Mouse (Mus musculus) heart, embryonic 11.5 days (tissue): ENCODE measurements at regions not wholly inside any gene's neighbourhood (a gene's known extent, or its start where the extent isn't known, plus 50 kb on each side); places are given as distances from the start of the nearest gene placed in this dataset.

Experiments
- ATAC-seq: fragments of 200-750 bp; cut with Nextera tagmentation; replicated peaks from 2 replicates; pipeline ENCODE4 v1.8.0; 2017; ENCODE audit warnings: moderate library complexity; ENCODE audit not compliant: insufficient number of reproducible peaks, low FRiP score, low TSS enrichment
- H3K27ac ChIP-seq: fragments of 300-500 bp; sonication (generic); 2 replicates; pipeline ENCODE4 v1.5.1; 2014; ENCODE audit warnings: mild to moderate bottlenecking, low read depth, low read length
- H3K27me3 ChIP-seq: fragments of 300-500 bp; sonication (generic); 2 replicates; pipeline ENCODE4 v1.6.1; 2014; ENCODE audit warnings: mild to moderate bottlenecking, low read length, mixed read lengths; ENCODE audit not compliant: control insufficient read depth, insufficient read depth
- H3K36me3 ChIP-seq: fragments of 300-500 bp; sonication (generic); 2 replicates; pipeline ENCODE4 v1.6.1; 2014; ENCODE audit warnings: mild to moderate bottlenecking, low read length, moderate library complexity, mixed read lengths; ENCODE audit not compliant: control insufficient read depth, insufficient read depth
- H3K4me1 ChIP-seq: fragments of 300-500 bp; sonication (generic); 2 replicates; pipeline ENCODE4 v1.6.1; 2014; ENCODE audit warnings: low read length; ENCODE audit not compliant: control insufficient read depth, insufficient read depth
- H3K4me2 ChIP-seq: fragments of 300-500 bp; sonication (generic); 2 replicates; pipeline ENCODE4 v1.6.1; 2014; ENCODE audit warnings: mild to moderate bottlenecking, moderate library complexity
- H3K4me3 ChIP-seq: fragments of 300-500 bp; sonication (generic); 2 replicates; pipeline ENCODE4 v1.5.1; 2014; ENCODE audit warnings: low read depth, low read length
- H3K9ac ChIP-seq: fragments of 300-500 bp; sonication (generic); 2 replicates; pipeline ENCODE4 v1.6.1; 2014; ENCODE audit warnings: mild to moderate bottlenecking, low read depth, low read length, moderate library complexity
- H3K9me3 ChIP-seq: fragments of 300-500 bp; sonication (generic); replicated peaks from 2 replicates; pipeline ENCODE4 v1.6.1; 2016; ENCODE audit warnings: low read length; ENCODE audit not compliant: control insufficient read depth
- WGBS: fragments of 180-500 bp; shearing (Covaris S2); extraction: QIAGEN DNeasy Blood & Tissue Kit; methylation state at CpG from one replicate; pipeline ENCODE4 v1.1.7; 2014; ENCODE audit not compliant: insufficient replicate concordance; 5-methylcytosine and 5-hydroxymethylcytosine counted together

GRCm38 (mm10) chr10:39233926-39234450, 70.4 kb upstream of the Ccn6 start:
- no peak overlapping the region for H3K4me2 ChIP-seq
- WGBS: 68% methylated on average over 8 of the region's 8 CpGs
- no peak overlapping the region for H3K9ac ChIP-seq
- no peaks in the 10 kb centered on the region for H3K36me3 ChIP-seq
- no peak for ATAC-seq
- no peaks in the 10 kb centered on the region for H3K27me3 ChIP-seq
- H3K4me3 ChIP-seq: no peak overlapping the region
- no peaks in the 10 kb centered on the region for H3K4me1 ChIP-seq
- H3K27ac ChIP-seq: no peak overlapping the region
- H3K9me3 ChIP-seq: no peaks in the 10 kb centered on the region

GRCm38 (mm10) chr10:39233191-39233590, 69.6 kb upstream of the Ccn6 start:
- no peak overlapping the region for H3K4me3 ChIP-seq

GRCm38 (mm10) chr10:39230634-39231410, 67.2 kb upstream of the Ccn6 start:
- 63% methylated on average over 14 of the region's 14 CpGs for WGBS
- Histone ChIP-seq H3K27me3 (0 out of 2 replicates have a peak, but pooled peaks cover 2% of the 10 kb centered on the region), H3K27ac (no peak overlapping the region), H3K4me3 (no peak overlapping the region), H3K4me2 (no peak overlapping the region), H3K36me3 (no peaks in the 10 kb centered on the region), H3K4me1 (peaks cover 2% of the 10 kb centered on the region; the same call in 1 of the 2 replicates), H3K9ac (no peak overlapping the region), H3K9me3 (no peaks in the 10 kb centered on the region)
- no peak for ATAC-seq

More at GRCm38 (mm10) chr10:39233191-39233590, 69.6 kb upstream of the Ccn6 start:
- no peak overlapping the region for H3K27ac ChIP-seq
- H3K9ac ChIP-seq: no peak overlapping the region
- no peak overlapping the region for H3K4me2 ChIP-seq
- H3K4me1 ChIP-seq: no peaks in the 10 kb centered on the region
- H3K36me3 ChIP-seq: no peaks in the 10 kb centered on the region
- H3K27me3 ChIP-seq: no peaks in the 10 kb centered on the region
- H3K9me3 ChIP-seq: no peaks in the 10 kb centered on the region
- WGBS: 75% methylated on average over 7 of the region's 7 CpGs
- no peak for ATAC-seq

GRCm38 (mm10) chr10:39229233-39229632, 65.6 kb upstream of the Ccn6 start:
- H3K9ac ChIP-seq: no peak overlapping the region
- no peak overlapping the region for H3K4me2 ChIP-seq
- 92% methylated on average over 4 of the region's 4 CpGs for WGBS

GRCm38 (mm10) chr10:39228027-39228426, 64.4 kb upstream of the Ccn6 start:
- H3K27ac ChIP-seq: no peak overlapping the region
- H3K4me1 ChIP-seq: peaks cover 2% of the 10 kb centered on the region; the same call in 1 of the 2 replicates
- no peaks in the 10 kb centered on the region for H3K9me3 ChIP-seq
- H3K4me2 ChIP-seq: no peak overlapping the region; the same call in 1 of the 2 replicates
- H3K27me3 ChIP-seq: 0 out of 2 replicates have a peak, but pooled peaks cover 2% of the 10 kb centered on the region
- no peaks in the 10 kb centered on the region for H3K36me3 ChIP-seq
- no peak overlapping the region for H3K4me3 ChIP-seq
- H3K9ac ChIP-seq: no peak overlapping the region
- WGBS: 65% methylated on average over 5 of the region's 5 CpGs
- no peak for ATAC-seq

More at GRCm38 (mm10) chr10:39229233-39229632, 65.6 kb upstream of the Ccn6 start:
- Histone ChIP-seq H3K4me3 (no peak overlapping the region), H3K4me1 (peaks cover 2% of the 10 kb centered on the region; the same call in 1 of the 2 replicates), H3K27me3 (0 out of 2 replicates have a peak, but pooled peaks cover 2% of the 10 kb centered on the region), H3K9me3 (no peaks in the 10 kb centered on the region), H3K36me3 (no peaks in the 10 kb centered on the region), H3K27ac (no peak overlapping the region)
- no peak for ATAC-seq

GRCm38 (mm10) chr10:39227499-39227942, 63.9 kb upstream of the Ccn6 start:
- Histone ChIP-seq H3K27me3 (0 out of 2 replicates have a peak, but pooled peaks cover 2% of the 10 kb centered on the region), H3K4me2 (peak overlapping the region; percentile 34), H3K9ac (no peak overlapping the region), H3K27ac (no peak overlapping the region), H3K9me3 (no peaks in the 10 kb centered on the region), H3K4me3 (no peak overlapping the region), H3K4me1 (peaks cover 2% of the 10 kb centered on the region; the same call in 1 of the 2 replicates), H3K36me3 (no peaks in the 10 kb centered on the region)
- ATAC-seq: no peak
- 33% methylated on average over 13 of the region's 13 CpGs for WGBS

- Histone ChIP-seq H3K9me3 (no peaks in the 10 kb centered on the region), H3K4me2 (no peak overlapping the region), H3K4me1 (peaks cover 2% of the 10 kb centered on the region; the same call in 1 of the 2 replicates), H3K4me3 (no peak overlapping the region), H3K9ac (no peak overlapping the region), H3K36me3 (no peaks in the 10 kb centered on the region), H3K27ac (no peak overlapping the region), H3K27me3 (0 out of 2 replicates have a peak, but pooled peaks cover 2% of the 10 kb centered on the region)
- 63% methylated on average over 2 of the region's 2 CpGs for WGBS
- ATAC-seq: no peak
Measured at GRCm38 (mm10) chr10:39226518-39226917, 62.9 kb upstream of the Ccn6 start.

- Histone ChIP-seq H3K9ac (no peak overlapping the region), H3K27ac (no peak overlapping the region), H3K27me3 (0 out of 2 replicates have a peak, but pooled peaks cover 2% of the 10 kb centered on the region), H3K4me1 (peaks cover 2% of the 10 kb centered on the region; the same call in 1 of the 2 replicates), H3K9me3 (no peaks in the 10 kb centered on the region), H3K36me3 (no peaks in the 10 kb centered on the region), H3K4me3 (no peak overlapping the region), H3K4me2 (no peak overlapping the region)
- ATAC-seq: no peak
- 41% methylated on average over 5 of the region's 5 CpGs for WGBS
Measured at GRCm38 (mm10) chr10:39224449-39225094, 61.0 kb upstream of the Ccn6 start.
